Mouse (Mus musculus): Measurements from ENCODE around the gene Metap1. TPM values are rescaled to one million over a fixed set of nuclear protein-coding genes. Genes with fewer than 3 reads are reported as not detected.
A peak's percentile ranks its signal among the peaks of the same experiment; 100 is the strongest.

The Metap1 gene
- polyA plus RNA-seq (2014; fragmentation: Nextera tagmentation; extraction: Ambion mirVana): 58.0 and 60.9 TPM in 2 replicates

GRCm38 (mm10) chr3:138489327-138490033, at the start of gene Metap1:
Gene Metap1, minus strand, starts transcription at chr3:138489515.
- peak within 1 kb of the TSS; percentile 82 for H3K9ac ChIP-seq
- H3K9me3 ChIP-seq (ENCODE audit: low read depth, low read length): no peaks in the 10 kb centered on the region; the same call in 1 of the 2 replicates
- no peaks in the 10 kb centered on the region for H3K27me3 ChIP-seq (ENCODE audit: insufficient read depth, low read length)
- no peak for TF ChIP-seq CTCF (IDR thresholded peaks at IDR 0.05; ENCODE audit: low read depth)
- under 1% methylated on average over 37 of the region's 65 CpGs for WGBS
- DNase-seq (peak; percentile 96), ATAC-seq (ENCODE audit: insufficient read depth) (peak; percentile 99)
- peaks cover 16% of the 10 kb centered on the region for H3K36me3 ChIP-seq (ENCODE audit: insufficient read depth)
- peak within 1 kb of the TSS; percentile 84 for H3K4me2 ChIP-seq
- H3K4me3 ChIP-seq (ENCODE audit: low read depth, low read length): peak within 1 kb of the TSS; percentile 87
- H3K4me1 ChIP-seq (ENCODE audit: insufficient read depth): no peaks in the 10 kb centered on the region
- H3K27ac ChIP-seq (ENCODE audit: low read depth): peak within 1 kb of the TSS; percentile 54; the same call in 1 of the 2 replicates

- Histone ChIP-seq H3K27ac (ENCODE audit: low read depth) (no peak overlapping the region), H3K9me3 (ENCODE audit: low read depth, low read length) (no peaks in the 10 kb centered on the region), H3K4me1 (ENCODE audit: insufficient read depth) (0 out of 2 replicates have a peak, but pooled peaks cover 5% of the 10 kb centered on the region), H3K4me3 (ENCODE audit: low read depth, low read length) (no peak overlapping the region), H3K36me3 (ENCODE audit: insufficient read depth) (no peaks in the 10 kb centered on the region), H3K4me2 (no peak overlapping the region), H3K9ac (no peak overlapping the region), H3K27me3 (ENCODE audit: insufficient read depth, low read length) (no peaks in the 10 kb centered on the region)
- DNase-seq: no peak
- TF ChIP-seq CTCF (IDR thresholded peaks at IDR 0.05; ENCODE audit: low read depth): no peak
- ATAC-seq (ENCODE audit: insufficient read depth): no peak
- 94% methylated on average over 2 of the region's 2 CpGs for WGBS
Observed at GRCm38 (mm10) chr3:138536031-138536430, 46.7 kb upstream of the Metap1 start.

- no peak overlapping the region for H3K4me3 ChIP-seq (ENCODE audit: low read depth, low read length)
- no peaks in the 10 kb centered on the region for H3K36me3 ChIP-seq (ENCODE audit: insufficient read depth)
- peaks cover 24% of the 10 kb centered on the region for H3K4me1 ChIP-seq (ENCODE audit: insufficient read depth)
- ATAC-seq (ENCODE audit: insufficient read depth): no peak
- no peak overlapping the region for H3K4me2 ChIP-seq
- TF ChIP-seq CTCF (IDR thresholded peaks at IDR 0.05; ENCODE audit: low read depth): no peak
- 47% methylated on average over 2 of the region's 2 CpGs for WGBS
- H3K9me3 ChIP-seq (ENCODE audit: low read depth, low read length): no peaks in the 10 kb centered on the region
- no peak overlapping the region for H3K9ac ChIP-seq
- no peak overlapping the region for H3K27ac ChIP-seq (ENCODE audit: low read depth)
- H3K27me3 ChIP-seq (ENCODE audit: insufficient read depth, low read length): no peaks in the 10 kb centered on the region
- no peak for DNase-seq
Observed at GRCm38 (mm10) chr3:138532764-138533163, 43.4 kb upstream of the Metap1 start.

- Histone ChIP-seq H3K27me3 (ENCODE audit: insufficient read depth, low read length) (no peaks in the 10 kb centered on the region), H3K9ac (no peak overlapping the region), H3K36me3 (ENCODE audit: insufficient read depth) (no peaks in the 10 kb centered on the region), H3K27ac (ENCODE audit: low read depth) (no peak overlapping the region), H3K4me2 (peak overlapping the region; percentile 15), H3K4me3 (ENCODE audit: low read depth, low read length) (no peak overlapping the region), H3K4me1 (ENCODE audit: insufficient read depth) (peaks cover 24% of the 10 kb centered on the region), H3K9me3 (ENCODE audit: low read depth, low read length) (no peaks in the 10 kb centered on the region)
- no peak for ATAC-seq (ENCODE audit: insufficient read depth)
- WGBS: 37% methylated on average over 12 of the region's 12 CpGs
- TF ChIP-seq CTCF (IDR thresholded peaks at IDR 0.05; ENCODE audit: low read depth): no peak
- no peak for DNase-seq
Observed at GRCm38 (mm10) chr3:138531479-138532181, 42.3 kb upstream of the Metap1 start.

- no peak for TF ChIP-seq CTCF (IDR thresholded peaks at IDR 0.05; ENCODE audit: low read depth)
- no peak overlapping the region for H3K9ac ChIP-seq
- H3K36me3 ChIP-seq (ENCODE audit: insufficient read depth): no peaks in the 10 kb centered on the region
- no peak overlapping the region for H3K4me3 ChIP-seq (ENCODE audit: low read depth, low read length)
- no peak overlapping the region; the same call in 1 of the 2 replicates for H3K4me2 ChIP-seq
- WGBS: 56% methylated on average over 8 of the region's 8 CpGs
- no peak overlapping the region for H3K27ac ChIP-seq (ENCODE audit: low read depth)
- H3K27me3 ChIP-seq (ENCODE audit: insufficient read depth, low read length): no peaks in the 10 kb centered on the region
- H3K9me3 ChIP-seq (ENCODE audit: low read depth, low read length): no peaks in the 10 kb centered on the region
- H3K4me1 ChIP-seq (ENCODE audit: insufficient read depth): peaks cover 26% of the 10 kb centered on the region
- no peak for ATAC-seq (ENCODE audit: insufficient read depth)
- DNase-seq: no peak
Observed at GRCm38 (mm10) chr3:138530578-138531478, 41.5 kb upstream of the Metap1 start.

- TF ChIP-seq CTCF (IDR thresholded peaks at IDR 0.05; ENCODE audit: low read depth): no peak
- Histone ChIP-seq H3K9ac (peak overlapping the region; percentile 98), H3K4me2 (peak overlapping the region; percentile 85), H3K27me3 (ENCODE audit: insufficient read depth, low read length) (no peaks in the 10 kb centered on the region), H3K4me3 (ENCODE audit: low read depth, low read length) (peak overlapping the region; percentile 99), H3K27ac (ENCODE audit: low read depth) (no peak overlapping the region), H3K4me1 (ENCODE audit: insufficient read depth) (peaks cover 27% of the 10 kb centered on the region), H3K36me3 (ENCODE audit: insufficient read depth) (no peaks in the 10 kb centered on the region), H3K9me3 (ENCODE audit: low read depth, low read length) (no peaks in the 10 kb centered on the region)
- DNase-seq (no peak), ATAC-seq (ENCODE audit: insufficient read depth) (no peak)
- under 1% methylated on average over 16 of the region's 16 CpGs for WGBS
Observed at GRCm38 (mm10) chr3:138528265-138528664, 39.0 kb upstream of the Metap1 start.

Data from lung, embryonic 14.5 days (tissue).